Mouse (Mus musculus): Measurements from ENCODE around the gene Sbno2.

DNA sequence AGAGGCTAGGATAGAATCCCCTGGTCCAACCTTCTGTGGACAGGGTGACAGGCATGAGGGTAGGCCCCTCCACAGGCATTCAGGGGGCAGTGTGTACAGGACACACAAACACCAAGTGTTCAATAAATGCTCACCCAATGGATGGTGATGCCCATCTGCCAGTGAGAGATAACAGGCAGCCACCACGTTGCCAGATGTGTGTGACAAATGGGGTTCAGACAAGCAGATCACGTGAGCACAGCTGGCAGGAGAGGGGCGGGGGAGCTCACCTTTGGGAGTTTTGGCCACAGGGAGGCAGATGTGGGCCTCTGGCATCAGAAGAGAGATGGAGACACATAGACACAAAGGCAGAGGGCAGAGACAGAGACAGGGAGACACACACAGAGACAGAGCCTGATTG is 24.3 kb downstream of the Sbno2 start:
- TF ChIP-seq CTCF (IDR thresholded peaks at IDR 0.05; ENCODE audit: control insufficient read depth, insufficient read depth, insufficient read length) (no peak), CEBPB (IDR thresholded peaks at IDR 0.05; ENCODE audit: low read depth) (no peak), FOSL1 (IDR thresholded peaks at IDR 0.05; ENCODE audit: insufficient read depth, low read length, poor library complexity, severe bottlenecking) (no peak)
